Mouse (Mus musculus) testis, adult 2 months (tissue): ENCODE measurements at regions not wholly inside any gene's neighbourhood (a gene's known extent, or its start where the extent isn't known, plus 50 kb on each side); places are given as distances from the start of the nearest gene placed in this dataset.

Source experiments
- H3K27ac ChIP-seq: fragments of 200-500 bp; 2 replicates; pipeline ENCODE4 v1.5.1; 2012; ENCODE audit warnings: low read depth, low read length; ENCODE audit not compliant: control insufficient read depth, insufficient read depth
- H3K27me3 ChIP-seq: fragments of 200-500 bp; 2 replicates; pipeline ENCODE4 v1.6.1; 2012; ENCODE audit warnings: mild to moderate bottlenecking, low read length, moderate library complexity; ENCODE audit not compliant: control insufficient read depth, insufficient read depth
- H3K36me3 ChIP-seq: fragments of 200-500 bp; 2 replicates; pipeline ENCODE4 v1.6.1; 2012; ENCODE audit warnings: mild to moderate bottlenecking, low read length; ENCODE audit not compliant: control insufficient read depth, insufficient read depth
- H3K4me1 ChIP-seq: fragments of 200-500 bp; 2 replicates; pipeline ENCODE4 v1.6.1; 2012; ENCODE audit warnings: low read length; ENCODE audit not compliant: control insufficient read depth, insufficient read depth
- H3K4me3 ChIP-seq: fragments of 200-500 bp; 2 replicates; pipeline ENCODE4 v1.5.1; 2012; ENCODE audit warnings: low read depth, mild to moderate bottlenecking, low read length, moderate library complexity, mixed read lengths; ENCODE audit not compliant: control insufficient read depth
- CTCF ChIP-seq: fragments of 200-500 bp; IDR thresholded peaks from 2 replicates; pipeline ENCODE4 v1.5.1; 2012; ENCODE audit warnings: low read depth, mild to moderate bottlenecking, inconsistent platforms, low read length, moderate library complexity; ENCODE audit not compliant: control insufficient read depth, insufficient read depth, insufficient replicate concordance
- POLR2A ChIP-seq: fragments of 200-500 bp; IDR thresholded peaks from 2 replicates; pipeline ENCODE4 v1.6.1; 2012; ENCODE audit warnings: low read depth, mild to moderate bottlenecking, inconsistent platforms, low read length, moderate library complexity; ENCODE audit not compliant: control insufficient read depth

GRCm38 (mm10) chr2:172662165-172662564, 112.8 kb downstream of the Tfap2c start:
- Histone ChIP-seq H3K4me1 (peaks cover 18% of the 10 kb centered on the region), H3K27me3 (no peaks in the 10 kb centered on the region), H3K36me3 (no peaks in the 10 kb centered on the region), H3K27ac (no peak overlapping the region), H3K4me3 (no peak overlapping the region)
- no peak for TF ChIP-seq CTCF

GRCm38 (mm10) chr2:172663681-172664080, 114.3 kb downstream of the Tfap2c start:
- no peak overlapping the region for H3K27ac ChIP-seq
- no peaks in the 10 kb centered on the region for H3K27me3 ChIP-seq
- TF ChIP-seq POLR2A (no peak), CTCF (no peak)
- H3K4me3 ChIP-seq = no peak overlapping the region
- no peaks in the 10 kb centered on the region for H3K36me3 ChIP-seq
- peaks cover 18% of the 10 kb centered on the region for H3K4me1 ChIP-seq

- Histone ChIP-seq H3K36me3 (no peaks in the 10 kb centered on the region), H3K4me3 (no peak overlapping the region), H3K4me1 (no peaks in the 10 kb centered on the region; the same call in 1 of the 2 replicates), H3K27ac (no peak overlapping the region), H3K27me3 (no peaks in the 10 kb centered on the region)
- no peak for TF ChIP-seq CTCF
- TF ChIP-seq POLR2A = no peak
Measured at GRCm38 (mm10) chr2:172673081-172673480, 123.7 kb downstream of the Tfap2c start.

- H3K27me3 ChIP-seq = no peaks in the 10 kb centered on the region
- no peak overlapping the region for H3K4me3 ChIP-seq
- H3K36me3 ChIP-seq = no peaks in the 10 kb centered on the region
- H3K27ac ChIP-seq = no peak overlapping the region
- TF ChIP-seq POLR2A = no peak
- no peak for TF ChIP-seq CTCF
- H3K4me1 ChIP-seq = no peaks in the 10 kb centered on the region; the same call in 1 of the 2 replicates
Measured at GRCm38 (mm10) chr2:172674641-172675040, 125.2 kb downstream of the Tfap2c start.

- no peak overlapping the region for H3K27ac ChIP-seq
- H3K36me3 ChIP-seq = no peaks in the 10 kb centered on the region
- H3K27me3 ChIP-seq = no peaks in the 10 kb centered on the region
- no peak overlapping the region for H3K4me3 ChIP-seq
- no peak for TF ChIP-seq POLR2A
- no peak for TF ChIP-seq CTCF
- no peaks in the 10 kb centered on the region; the same call in 1 of the 2 replicates for H3K4me1 ChIP-seq
Measured at GRCm38 (mm10) chr2:172675081-172675480, 125.7 kb downstream of the Tfap2c start.

GRCm38 (mm10) chr2:172690196-172690595, 140.8 kb downstream of the Tfap2c start:
- Histone ChIP-seq H3K4me1 (no peaks in the 10 kb centered on the region), H3K27me3 (no peaks in the 10 kb centered on the region), H3K36me3 (no peaks in the 10 kb centered on the region), H3K27ac (no peak overlapping the region), H3K4me3 (no peak overlapping the region)
- no peak for TF ChIP-seq CTCF
- TF ChIP-seq POLR2A = no peak

- Histone ChIP-seq H3K27me3 (no peaks in the 10 kb centered on the region), H3K27ac (no peak overlapping the region), H3K4me1 (no peaks in the 10 kb centered on the region), H3K36me3 (no peaks in the 10 kb centered on the region), H3K4me3 (no peak overlapping the region)
- TF ChIP-seq CTCF (no peak), POLR2A (no peak)
Measured at GRCm38 (mm10) chr2:172690931-172691651, 141.7 kb downstream of the Tfap2c start.
